Mouse (Mus musculus) cerebellum, postnatal 25 days (tissue): Measurements from ENCODE around the gene Rai1.

Experiments
- DNase-seq, 2 experiments: peaks; one replicate each; pipeline ENCODE4 v3.0.0; 2021; ENCODE audit warnings: mixed read lengths in 2 of 2

Rai1 gene

DNA sequence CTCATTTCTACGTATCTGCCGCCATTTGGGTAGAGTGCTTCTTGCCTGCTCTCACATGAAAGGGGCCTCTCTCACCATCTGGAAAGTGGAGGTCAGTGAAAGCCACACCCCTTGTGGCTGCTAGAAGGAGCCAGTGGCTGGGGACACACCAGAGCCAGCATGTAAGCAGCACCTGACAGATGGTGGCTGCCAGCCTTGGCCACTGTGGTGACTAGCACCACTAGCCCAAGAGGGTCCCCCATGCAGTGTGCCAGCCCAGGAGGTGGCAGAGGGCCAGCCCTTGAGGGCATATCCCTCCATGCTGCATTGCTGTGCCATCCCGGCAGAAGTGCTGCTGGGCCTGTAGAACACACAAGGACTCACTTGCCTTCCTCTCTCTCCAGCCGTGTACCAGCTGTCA is 88.7 kb downstream of the Rai1 start:
- peak in 1 of 2 experiments; percentile 60 for DNase-seq

DNA sequence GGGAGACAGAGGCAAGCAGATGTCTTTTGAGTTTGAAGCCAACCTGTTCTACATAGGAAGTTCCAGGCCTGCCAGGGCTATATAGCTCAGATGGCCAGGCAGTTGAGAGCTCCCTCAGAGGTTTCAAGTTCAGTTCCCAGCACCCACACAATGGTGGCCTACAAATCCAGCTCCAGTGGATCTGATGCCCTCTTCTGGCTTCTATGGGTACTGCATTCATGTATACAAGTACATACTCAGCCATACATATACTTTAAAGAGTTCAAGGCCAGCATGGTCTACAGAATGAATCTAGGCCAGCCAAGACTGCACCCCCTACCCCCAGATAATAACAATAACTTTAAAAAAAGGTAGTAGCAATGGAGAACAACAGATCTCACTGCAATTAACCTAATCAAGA is 90.3 kb downstream of the Rai1 start:
- no peak for DNase-seq

DNA sequence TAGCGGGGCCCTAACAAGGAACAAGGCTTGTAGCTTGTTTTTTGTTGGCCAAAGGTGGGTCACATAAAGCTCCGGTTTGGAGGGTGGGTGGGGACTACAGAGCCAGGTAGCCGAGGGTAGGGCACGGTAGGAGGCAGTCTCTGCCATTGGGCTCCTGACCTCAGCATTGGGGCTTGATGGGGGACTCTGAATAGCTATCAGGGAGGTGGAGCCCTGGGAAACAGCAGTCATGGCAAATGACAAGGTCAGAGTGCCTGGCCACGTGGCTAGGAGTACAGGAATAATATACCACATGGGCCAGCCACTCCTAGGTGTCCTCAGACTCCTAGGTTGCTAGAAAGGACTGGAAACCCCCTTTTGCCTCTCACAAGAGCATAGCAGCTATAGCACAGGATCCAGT is 91.5 kb downstream of the Rai1 start:
- no peak for DNase-seq

DNA sequence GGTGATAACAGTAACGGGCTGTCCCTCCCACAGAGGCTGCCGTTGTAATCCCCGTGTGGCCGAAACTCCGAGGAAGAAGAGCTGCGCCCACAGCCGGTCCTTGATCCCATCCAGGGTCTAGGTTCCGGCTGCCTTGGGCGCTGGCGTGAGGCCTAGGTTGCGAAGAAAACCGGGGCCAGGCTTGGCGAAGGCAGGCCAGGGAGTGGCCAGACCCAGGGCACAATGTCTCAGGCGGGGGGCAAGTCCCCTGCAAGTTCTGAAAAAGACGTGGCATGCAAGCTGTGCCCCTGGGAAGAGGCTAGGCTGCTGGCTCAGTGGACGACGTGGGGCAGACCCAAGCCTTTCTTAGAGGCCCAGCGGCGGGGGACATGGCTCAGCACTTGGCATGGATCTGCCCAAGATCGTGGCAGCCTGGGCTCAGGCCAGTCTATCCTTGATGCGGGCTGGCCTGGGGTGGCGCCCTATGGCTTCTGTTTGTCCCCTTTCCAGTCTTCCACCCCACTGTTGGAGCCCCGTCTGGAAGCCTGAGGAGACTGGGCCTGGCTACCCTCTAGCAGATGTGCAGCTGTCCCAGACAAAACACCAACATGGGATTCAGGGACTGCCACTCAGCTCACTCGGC is 93.3 kb downstream of the Rai1 start:
- peak; percentile 41 to 47 for DNase-seq

DNA sequence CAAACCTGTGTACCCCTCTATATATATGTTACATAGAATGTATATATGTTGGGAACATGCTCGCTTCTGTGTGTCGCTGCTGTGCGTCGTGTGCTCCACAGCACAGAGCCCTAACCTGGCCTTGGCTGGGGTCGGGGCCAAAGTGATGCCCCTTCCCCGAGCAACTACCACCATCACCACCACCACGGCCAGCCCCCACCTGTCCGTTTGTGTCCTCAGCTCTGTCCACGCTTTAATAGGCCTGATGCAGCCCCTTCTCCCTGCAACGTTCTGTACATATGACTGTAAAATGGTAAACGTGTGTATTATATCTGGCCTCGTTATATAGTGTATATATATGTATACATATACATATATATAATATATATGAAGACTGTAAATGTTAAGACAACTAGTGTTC is 93.8 kb downstream of the Rai1 start:
- no peak for DNase-seq

DNA sequence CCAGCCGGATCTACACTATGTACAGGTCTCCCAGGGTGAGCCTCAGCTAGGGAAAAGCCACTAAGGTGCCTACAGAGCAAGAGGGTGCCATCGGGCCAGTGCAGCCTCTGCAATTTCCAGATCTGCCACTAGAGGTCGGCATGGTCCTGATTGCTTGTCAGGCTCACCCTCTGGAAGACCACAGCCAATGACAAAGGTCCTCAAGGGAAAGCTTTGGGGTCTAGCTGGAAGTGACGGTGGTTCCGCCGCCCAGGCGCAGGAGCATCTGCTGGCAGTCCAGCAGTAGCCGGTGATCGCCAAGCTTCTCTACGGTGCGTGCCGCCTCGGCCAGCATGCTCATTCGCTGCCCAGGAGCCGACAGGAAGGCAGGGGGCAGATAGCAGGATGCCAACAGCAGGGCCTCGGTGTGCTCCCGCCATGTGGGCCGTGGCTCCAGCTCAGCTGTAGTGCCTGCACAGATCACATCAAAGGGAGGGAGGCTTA is 94.9 kb downstream of the Rai1 start:
- DNase-seq: peak; percentile 97 to 98

DNA sequence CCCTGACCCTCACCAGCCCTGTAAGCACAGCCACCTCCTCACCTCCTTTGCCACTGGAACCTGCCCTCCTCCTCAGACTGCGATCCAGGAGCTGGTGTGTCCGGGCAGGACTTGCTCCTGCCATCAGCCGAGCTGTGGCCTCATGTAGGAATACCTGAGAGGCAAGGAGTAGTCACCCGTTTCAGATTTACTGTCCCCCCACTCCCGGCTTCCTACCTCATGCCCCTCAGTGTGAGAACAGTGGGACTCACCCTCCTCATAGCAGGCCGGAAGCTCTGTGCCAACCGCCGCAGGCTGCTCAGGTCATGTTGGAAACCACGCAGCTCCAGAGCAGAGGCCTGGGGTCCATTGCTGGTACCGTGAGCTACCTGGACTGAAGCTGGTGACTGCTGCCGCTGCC is 95.6 kb downstream of the Rai1 start:
- DNase-seq: no peak

DNA sequence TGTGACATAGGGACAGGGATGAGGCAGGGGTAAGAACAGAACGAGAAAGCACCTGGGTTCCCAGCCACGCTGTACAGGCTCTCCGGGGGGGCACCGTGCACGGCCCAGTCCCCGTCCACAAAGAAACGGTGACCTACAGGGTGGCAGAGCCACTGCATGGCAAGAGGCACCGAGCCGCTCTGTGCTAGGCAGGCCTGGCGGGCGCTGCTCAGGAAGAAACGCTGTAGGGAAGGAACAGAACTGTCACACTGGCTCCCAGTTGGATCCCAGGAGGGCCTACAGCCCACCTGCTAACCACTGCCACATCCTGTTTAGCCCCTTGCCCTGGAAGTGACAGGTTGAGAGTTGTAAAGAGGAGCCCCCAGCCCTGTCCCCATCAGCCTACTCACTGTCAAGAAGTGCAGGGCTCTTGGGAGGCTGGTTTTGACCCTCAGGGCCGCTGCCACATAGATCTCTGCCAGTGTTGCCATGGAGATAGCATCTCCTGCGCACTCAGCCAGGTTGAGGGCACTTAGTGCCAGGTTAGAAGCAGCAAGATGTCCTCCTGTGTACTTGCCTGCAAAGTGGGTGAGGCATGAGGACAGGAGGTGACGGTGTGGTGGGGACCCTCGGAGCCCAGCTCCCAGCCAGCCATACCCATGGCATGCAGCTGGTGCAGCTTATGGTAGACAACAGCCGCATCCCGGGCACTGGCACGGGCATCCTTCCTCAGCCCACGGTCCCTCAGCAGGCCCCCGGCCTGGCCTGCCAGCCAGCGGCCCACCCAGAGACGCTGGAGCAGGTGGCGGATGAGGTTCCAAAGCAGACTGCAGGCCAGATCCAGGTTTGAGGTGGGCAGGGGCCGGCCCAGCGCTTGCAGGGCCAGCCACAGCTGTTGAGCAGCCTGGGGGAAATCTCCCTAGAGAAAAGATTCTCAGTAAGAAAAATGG is 98.2 kb downstream of the Rai1 start:
- DNase-seq: peak; percentile 68 to 69

DNA sequence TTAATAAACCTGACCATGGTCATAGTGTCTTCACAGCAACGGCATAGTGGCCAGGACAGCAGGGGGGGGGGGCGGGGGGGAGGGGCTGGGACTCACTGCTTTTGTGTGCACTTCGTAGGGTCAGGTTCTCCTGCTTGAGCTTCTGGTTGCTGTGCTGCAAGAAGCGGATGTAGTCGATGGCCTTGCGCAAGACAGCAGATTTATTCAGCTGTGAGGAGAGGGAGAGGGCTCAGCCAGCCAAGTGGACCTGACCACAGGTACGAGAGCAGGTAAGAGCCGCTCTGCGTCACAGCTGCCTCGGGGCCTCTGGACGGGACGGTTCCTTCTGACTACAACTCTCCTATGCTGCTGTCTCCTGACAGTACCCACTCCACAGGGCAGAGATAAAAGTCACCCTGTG is 100.2 kb downstream of the Rai1 start:
- DNase-seq: no peak

DNA sequence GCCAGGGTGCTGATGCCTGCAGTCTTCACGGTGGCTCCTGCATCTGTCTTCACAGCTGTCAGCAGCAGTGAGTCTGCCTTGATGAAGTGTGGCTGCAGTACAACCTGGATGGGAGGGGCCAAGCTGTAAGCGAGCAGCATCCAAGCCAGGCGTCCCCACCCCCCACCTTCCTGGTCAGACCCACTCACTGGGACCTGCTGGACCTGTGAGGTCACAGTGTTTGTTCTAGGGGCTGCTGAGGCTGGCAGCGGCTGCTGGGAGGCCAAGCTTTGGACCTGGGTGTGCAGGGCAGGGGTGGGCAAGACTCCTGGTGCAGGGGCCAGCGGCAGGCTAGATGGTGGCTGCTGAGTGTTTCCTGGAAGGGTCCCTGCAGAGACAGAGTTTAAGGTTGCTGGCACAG is 101.4 kb downstream of the Rai1 start:
- DNase-seq: no peak

DNA sequence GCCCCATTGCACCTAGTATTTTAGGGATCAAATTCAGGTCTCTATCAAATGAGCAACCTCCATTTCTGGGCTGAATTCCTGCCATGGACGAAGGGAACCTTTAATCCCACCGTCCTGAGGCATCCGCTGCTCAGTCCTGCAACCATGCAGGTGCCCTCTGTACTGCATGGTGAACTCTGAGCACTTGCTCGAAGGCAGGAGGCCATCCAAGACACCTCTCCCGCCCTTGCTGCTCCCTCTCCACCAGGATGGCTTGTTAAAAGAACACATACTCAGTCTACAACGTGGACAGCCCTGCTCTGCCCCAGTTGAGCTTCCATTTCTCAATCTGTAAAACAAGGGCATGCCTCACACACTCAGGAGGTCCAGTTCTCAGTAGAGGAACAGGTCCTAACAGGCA is 103.4 kb downstream of the Rai1 start:
- DNase-seq: no peak

DNA sequence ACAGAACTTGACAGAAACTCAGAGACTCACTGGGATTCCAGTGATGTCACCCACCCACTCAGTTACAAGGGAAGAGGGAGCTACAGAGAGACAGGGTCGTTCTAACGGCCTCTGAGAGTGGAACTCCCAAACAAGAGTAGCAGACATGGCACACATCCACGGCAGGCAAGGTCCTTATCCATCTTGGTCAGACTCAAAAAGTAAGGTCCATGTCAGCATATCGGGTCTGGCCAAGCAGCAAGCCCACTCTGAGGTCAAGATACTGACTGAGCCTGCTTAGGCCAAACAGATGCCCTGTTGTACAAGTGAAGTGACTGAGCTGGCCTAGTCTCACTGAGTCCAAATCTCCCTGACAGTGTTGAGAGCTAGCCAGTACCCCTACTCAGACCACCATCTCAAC is 103.9 kb downstream of the Rai1 start:
- no peak for DNase-seq

DNA sequence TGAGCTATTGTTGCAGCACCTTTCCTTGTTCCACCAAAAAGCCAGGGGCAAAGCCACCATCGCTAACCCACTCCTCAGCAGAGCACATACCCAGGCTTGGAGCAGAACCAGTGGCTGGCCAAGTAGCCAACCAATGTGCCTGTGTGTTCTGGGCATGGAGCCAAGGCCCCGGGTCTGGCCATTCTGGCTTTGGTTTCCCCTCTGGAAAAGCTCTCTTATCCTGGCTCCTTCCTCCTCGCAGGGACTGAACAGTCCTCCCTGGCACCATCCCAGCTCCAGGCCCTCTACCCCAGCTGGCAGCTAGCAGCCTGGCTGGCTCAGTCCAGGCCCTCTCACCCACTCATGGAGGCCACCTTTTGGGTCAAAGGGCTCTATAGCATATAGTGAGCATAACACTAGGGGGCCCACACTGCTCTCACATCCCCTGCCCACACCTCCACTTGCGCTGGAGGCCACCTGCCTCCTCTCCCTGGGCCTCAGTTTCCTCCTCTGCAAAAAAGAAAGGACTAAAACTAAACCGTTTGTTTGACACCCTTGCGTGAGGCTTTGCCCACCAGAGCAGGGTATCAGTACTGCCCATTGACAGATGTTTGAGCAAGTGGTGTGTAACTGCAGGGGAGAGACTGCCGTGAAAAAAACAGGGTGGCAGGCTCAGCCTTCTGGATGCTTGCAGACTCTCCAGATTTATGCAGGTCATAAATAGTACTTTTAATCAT is 104.6 kb downstream of the Rai1 start:
- peak; percentile 87 to 92 for DNase-seq

DNA sequence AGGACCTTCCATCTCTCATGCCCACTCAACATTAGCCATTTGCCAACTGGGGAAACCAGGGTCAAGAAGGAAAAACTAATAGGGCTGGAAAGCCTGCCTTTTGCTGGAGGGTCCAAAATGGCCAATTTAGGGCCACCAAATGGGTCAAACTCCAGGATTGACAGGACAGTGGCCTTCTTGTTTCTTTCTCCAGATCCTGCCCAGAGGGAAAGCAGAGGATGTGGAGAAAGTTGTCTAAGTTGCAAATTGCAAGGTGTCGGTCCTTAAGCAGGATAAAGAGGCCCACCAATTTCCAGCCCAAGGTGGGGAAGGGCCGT is 105.1 kb downstream of the Rai1 start:
- DNase-seq: no peak

DNA sequence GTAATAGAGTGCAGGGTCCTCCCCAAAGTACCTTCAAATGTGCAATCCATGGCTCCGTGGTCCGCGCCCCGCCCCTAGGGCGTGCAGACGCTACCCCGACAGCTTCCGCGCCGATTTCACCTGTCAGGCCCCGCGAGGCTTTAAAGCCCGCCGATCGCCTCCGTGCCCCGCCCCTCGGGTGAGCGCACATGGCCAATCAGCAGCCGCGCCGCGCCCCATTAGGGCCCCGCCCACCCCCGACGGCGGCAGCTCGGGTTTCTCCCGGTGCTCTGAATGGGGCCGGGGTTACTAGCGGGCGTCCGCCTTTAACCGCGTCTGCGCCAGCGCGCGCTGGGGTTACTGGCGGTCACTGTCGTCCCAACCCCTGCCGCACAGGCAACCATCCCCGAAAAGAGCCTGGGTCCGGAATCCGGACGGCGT is 105.5 kb downstream of the Rai1 start:
- peak; percentile 77 to 87 for DNase-seq

DNA sequence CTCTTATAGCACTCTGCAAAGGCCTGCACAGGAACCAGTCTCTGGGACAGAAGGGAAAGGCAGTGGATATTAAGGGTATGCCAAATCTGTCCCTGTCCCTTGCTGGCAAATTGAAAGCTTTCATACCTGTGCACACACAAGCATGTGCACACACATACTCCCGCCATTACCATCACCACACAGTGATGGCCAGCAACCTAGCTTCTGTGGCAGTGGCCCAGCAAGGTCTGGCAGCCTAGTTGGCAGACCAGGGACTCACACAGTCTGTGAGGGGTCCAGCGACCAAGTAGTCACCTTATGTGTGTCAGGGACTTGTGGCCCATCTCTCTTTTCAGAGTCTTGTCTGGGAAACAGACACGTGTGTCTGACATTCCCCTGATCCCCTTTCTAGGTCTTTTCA is 106.3 kb downstream of the Rai1 start:
- no peak for DNase-seq

DNA sequence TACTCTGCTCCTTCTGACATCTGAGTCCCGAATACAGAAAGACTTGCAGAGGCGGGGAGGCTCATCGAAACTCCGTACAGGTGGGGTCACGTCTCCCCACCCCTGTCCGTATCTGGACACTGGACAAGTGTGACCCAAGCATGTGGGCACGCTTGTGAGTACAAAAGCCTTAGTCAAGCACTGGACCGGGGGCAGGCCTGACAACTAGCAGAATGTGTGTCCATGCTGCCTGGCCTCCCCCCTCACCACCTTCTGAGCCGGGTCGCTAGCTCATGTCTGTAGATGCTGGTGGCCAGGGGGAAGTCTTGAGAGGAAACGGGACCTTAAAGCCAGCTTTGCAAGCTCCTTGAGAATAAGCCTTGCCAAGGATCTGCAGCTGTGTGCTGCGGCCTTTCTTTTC is 106.9 kb downstream of the Rai1 start:
- no peak for DNase-seq

DNA sequence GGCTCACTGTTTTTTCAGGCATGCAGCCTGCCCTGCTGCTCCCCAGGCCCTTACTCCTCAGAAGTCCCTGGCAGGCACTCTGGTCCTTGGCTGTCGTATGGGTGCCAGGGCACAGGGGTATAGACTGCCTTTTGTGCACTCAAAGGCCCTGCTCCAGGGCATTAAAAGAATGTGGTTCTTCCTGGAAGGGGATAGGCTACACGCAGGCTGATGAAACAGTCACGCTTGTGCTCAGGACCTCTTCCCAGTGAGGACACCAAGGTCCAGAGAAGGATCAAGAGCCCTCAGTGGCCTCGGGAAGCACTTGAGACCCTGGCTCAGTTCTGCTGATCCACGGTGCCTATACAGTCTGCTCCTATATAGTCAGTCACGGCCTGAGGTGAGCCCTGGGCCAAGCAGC is 108.5 kb downstream of the Rai1 start:
- DNase-seq: no peak

DNA sequence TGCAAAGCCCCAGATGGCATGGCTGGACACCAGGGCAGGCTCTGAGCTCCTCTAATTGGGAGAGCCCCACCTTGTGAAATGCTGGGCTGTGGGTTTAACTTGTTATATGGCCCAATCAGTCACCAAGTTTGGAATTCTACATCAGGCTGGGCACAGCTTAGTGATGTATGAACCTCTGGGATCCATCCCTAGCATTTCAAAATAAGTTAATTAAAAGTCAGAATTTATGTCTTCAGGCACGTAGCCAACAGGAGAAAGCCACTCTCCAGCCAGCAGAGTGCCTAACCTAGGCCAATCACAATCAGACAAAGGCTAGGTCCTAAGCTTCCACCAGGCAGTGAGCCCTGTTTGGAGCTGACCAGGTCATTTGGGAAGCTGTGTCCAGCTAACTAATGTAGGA is 111.9 kb downstream of the Rai1 start:
- DNase-seq: no peak

DNA sequence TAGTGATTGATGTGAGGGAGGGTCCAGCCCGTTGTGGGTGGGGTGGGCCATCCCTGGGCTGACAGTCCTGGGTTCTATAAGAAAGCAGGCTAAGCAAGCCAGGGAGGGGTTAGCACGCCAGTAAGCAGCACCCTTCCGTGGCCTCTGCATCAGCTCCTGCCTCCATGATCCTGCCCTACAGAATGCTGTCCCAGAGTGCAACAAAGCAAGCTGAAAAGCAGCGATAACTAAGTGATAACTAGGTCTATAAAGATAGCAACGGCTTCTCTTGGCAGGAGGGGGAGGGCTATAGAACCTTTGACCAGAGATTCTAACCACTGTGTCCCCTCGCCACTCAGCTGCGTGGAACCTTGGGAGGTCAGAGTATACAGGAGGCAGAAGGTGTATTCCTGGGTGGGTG is 112.7 kb downstream of the Rai1 start:
- DNase-seq: no peak

DNA sequence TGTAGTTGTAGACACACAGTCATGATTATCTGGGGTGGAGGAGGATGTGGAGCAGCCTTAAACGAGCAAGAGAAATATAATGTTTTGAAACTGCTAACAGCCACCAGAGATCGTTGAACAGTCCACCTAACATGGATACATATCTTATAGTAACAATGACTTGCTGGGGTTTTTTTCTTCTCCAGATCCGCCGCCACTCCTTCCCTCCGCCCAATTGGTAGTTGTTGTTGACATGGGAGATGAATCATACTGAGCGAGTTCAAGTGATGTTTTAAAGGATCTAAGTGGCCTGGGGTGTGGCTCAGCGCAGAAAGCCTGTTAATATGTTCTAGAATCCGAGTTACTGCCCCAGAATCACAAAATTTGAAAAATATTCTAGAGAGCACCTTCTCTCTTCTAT is 114.8 kb downstream of the Rai1 start:
- DNase-seq: no peak

DNA sequence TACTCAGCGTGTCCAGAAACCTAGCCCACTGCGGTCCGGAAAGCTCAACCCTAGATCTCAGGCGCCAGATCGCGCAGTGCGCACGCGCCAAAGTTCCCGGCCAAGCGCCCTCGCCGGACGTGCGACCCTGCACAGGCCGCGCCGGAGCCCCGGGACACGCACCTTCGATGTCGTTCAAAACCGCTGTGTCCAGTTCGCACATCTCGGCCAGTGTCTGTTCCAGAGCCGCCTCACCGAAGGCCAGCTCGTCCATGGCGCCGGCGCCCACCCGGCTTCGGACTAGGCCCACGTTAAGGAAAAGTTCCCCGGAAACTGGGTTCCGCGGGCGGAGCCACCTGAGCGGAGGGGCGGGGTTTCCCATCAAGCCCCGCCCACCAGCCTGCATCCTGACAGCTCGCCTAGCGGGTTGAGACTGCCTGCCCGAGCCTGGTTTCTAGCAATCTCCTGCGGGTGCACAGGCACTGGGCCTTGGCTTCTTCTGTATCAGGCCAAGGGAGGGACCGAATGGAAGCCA is 115.5 kb downstream of the Rai1 start:
- peak; percentile 79 to 88 for DNase-seq

DNA sequence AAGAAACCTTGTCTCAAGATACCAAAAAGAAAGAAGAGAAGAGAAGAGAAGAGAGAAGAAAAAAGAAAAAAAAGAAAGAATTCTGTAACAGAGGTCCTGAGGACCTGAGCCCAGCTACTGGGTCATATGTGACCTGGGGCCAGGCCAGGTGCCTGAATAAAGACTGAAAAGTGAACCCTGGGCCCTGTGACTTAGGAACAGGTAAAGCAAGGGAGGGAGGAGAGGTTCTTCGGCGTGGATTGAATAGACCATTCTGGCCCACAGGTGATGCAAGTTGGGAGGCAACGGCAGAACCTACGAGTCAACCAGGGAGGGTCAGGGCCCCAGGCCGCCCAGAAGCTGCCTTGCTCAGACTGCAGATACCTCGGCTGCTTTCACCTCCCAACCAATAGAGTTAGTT is 116.6 kb downstream of the Rai1 start:
- DNase-seq: no peak

DNA sequence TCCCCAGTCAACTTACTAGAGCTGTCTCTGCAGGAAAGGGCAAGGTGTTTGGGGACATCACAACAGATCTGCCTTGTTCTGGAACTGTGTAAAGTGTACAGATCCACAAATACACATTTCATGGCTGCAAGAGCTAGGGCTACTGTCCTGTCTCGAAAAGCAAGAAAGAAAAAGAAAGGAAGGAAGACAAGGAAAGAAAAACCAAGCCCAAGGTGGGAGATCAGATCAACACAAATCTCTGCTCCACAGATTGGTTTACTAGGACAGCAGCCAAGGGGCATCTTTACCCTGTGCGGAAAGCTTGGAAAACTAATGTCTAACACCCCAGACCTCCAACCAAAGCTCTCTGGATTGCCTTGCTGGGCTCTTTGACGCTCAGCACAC is 117.3 kb downstream of the Rai1 start:
- no peak for DNase-seq
